Mouse (Mus musculus): Measurements from ENCODE around the gene Pakap.

- TF ChIP-seq EP300 (IDR thresholded peaks at IDR 0.05; ENCODE audit: low read depth) = no peak
- TF ChIP-seq CTCF (IDR thresholded peaks at IDR 0.05; ENCODE audit: low read depth) = no peak
Measured at GRCm38 (mm10) chr4:57730047-57730446, 162.1 kb downstream of the Pakap start.

Measured in liver, embryonic 14.5 days (tissue).